Mouse (Mus musculus) spleen, adult 2 months (tissue): ENCODE results near the gene Usp37.

ENCODE experiments used
- CTCF ChIP-seq: fragments of 200-500 bp; IDR thresholded peaks from 2 replicates; pipeline ENCODE4 v1.5.1; 2011; ENCODE audit warnings: mild to moderate bottlenecking, inconsistent platforms; ENCODE audit not compliant: insufficient read depth, insufficient read length, insufficient replicate concordance; ENCODE audit errors: extremely low read depth
- POLR2A ChIP-seq: fragments of 200-500 bp; IDR thresholded peaks from 2 replicates; pipeline ENCODE4 v1.6.1; 2011; ENCODE audit warnings: low read depth, low read length, inconsistent platforms

DNA sequence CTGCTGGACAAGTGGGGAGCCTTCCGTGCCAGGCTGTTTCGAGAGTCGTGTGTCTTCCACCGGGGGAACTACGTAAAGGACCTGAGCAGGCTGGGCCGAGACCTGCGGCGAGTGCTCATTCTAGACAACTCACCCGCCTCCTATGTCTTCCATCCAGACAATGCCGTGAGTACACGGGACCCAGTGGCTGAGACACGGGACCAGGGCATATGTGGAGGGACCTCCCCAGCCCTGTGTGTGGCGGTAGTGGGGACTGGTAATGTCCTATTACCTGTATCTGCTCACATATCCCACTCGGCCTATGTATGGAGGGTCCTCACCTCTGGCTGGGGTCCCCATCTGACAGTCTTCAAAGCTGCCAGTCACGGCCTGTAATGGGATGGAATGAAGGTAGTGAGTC is 149.2 kb downstream of the Usp37 start:
- TF ChIP-seq POLR2A: no peak
- TF ChIP-seq CTCF: no peak
